Mouse (Mus musculus) frontal cortex, postnatal 14 days (tissue): Measurements from ENCODE around the gene Mt4.

Source experiments
- DNase-seq, 2 experiments: peaks; one replicate each; pipeline ENCODE4 v3.0.0; 2022; ENCODE audit warnings: low spot score in 2 of 2

Mt4 gene

GRCm38 (mm10) chr8:94178857-94179712, 42.1 kb downstream of the Mt4 start, which contains the start of gene Mt1:
Gene Mt1, plus strand, starts transcription at chr8:94179082.
- peak; percentile 75 to 85 for DNase-seq

- DNase-seq: no peak
These were observed 42.9 kb downstream of the Mt4 start for GRCm38 (mm10) chr8:94179713-94180560.

- no peak for DNase-seq
These were observed 43.5 kb downstream of the Mt4 start for GRCm38 (mm10) chr8:94180561-94180908.

GRCm38 (mm10) chr8:94182055-94182929, 45.3 kb downstream of the Mt4 start:
- DNase-seq: no peak

- peak in 1 of 2 experiments; percentile 40 for DNase-seq
These were observed 46.1 kb downstream of the Mt4 start for GRCm38 (mm10) chr8:94183117-94183516.

- no peak for DNase-seq
These were observed 47.4 kb downstream of the Mt4 start for GRCm38 (mm10) chr8:94184357-94184843.

- no peak for DNase-seq
These were observed 48.8 kb downstream of the Mt4 start for GRCm38 (mm10) chr8:94185791-94186190.

GRCm38 (mm10) chr8:94186542-94186941, 49.5 kb downstream of the Mt4 start:
- DNase-seq: no peak

GRCm38 (mm10) chr8:94187290-94188002, 50.4 kb downstream of the Mt4 start:
- no peak for DNase-seq
